Mouse (Mus musculus) lung, embryonic 15.5 days (tissue): Measurements from ENCODE around the gene 1700020D05Rik. TPM values are rescaled to one million over a fixed set of nuclear protein-coding genes. Genes with fewer than 3 reads are reported as not detected.
"Not testable (repeated sequence)": the region's sequence is repeated elsewhere in the genome, so short reads cannot be mapped to it uniquely, and the experiment has no call there.

Source experiments
- ATAC-seq: fragments of 200-750 bp; cut with Nextera tagmentation; 2 replicates; pipeline ENCODE4 v1.8.0; 2017; ENCODE audit warnings: moderate number of reproducible peaks, borderline replicate concordance; ENCODE audit not compliant: low FRiP score, low TSS enrichment; ENCODE audit errors: extremely low read depth
- H3K27ac ChIP-seq: fragments of 300-500 bp; sonication (generic); 2 replicates; pipeline ENCODE4 v1.5.1; 2015; ENCODE audit warnings: moderate library complexity, mild to moderate bottlenecking, inconsistent platforms
- H3K27me3 ChIP-seq: fragments of 300-500 bp; sonication (generic); 2 replicates; pipeline ENCODE4 v1.6.1; 2015; ENCODE audit warnings: inconsistent platforms
- H3K36me3 ChIP-seq: fragments of 300-500 bp; sonication (generic); 2 replicates; pipeline ENCODE4 v1.6.1; 2015; ENCODE audit warnings: inconsistent platforms
- H3K4me1 ChIP-seq: fragments of 300-500 bp; sonication (generic); 2 replicates; pipeline ENCODE4 v1.6.1; 2015; ENCODE audit warnings: inconsistent platforms
- H3K4me2 ChIP-seq: fragments of 300-500 bp; sonication (generic); 2 replicates; pipeline ENCODE4 v1.6.1; 2015; ENCODE audit warnings: inconsistent platforms, mild to moderate bottlenecking, moderate library complexity
- H3K4me3 ChIP-seq: fragments of 300-500 bp; sonication (generic); 2 replicates; pipeline ENCODE4 v1.5.1; 2015; ENCODE audit warnings: mild to moderate bottlenecking, inconsistent platforms
- H3K9ac ChIP-seq: fragments of 300-500 bp; sonication (generic); 2 replicates; pipeline ENCODE4 v1.6.1; 2015; ENCODE audit warnings: inconsistent platforms
- H3K9me3 ChIP-seq: fragments of 300-500 bp; sonication (generic); 2 replicates; pipeline ENCODE4 v1.6.1; 2016; ENCODE audit warnings: inconsistent platforms
- WGBS: fragments of 180-500 bp; shearing (Covaris S2); methylation state at CpG from one replicate; pipeline ENCODE4 v1.1.7; 2015; 5-methylcytosine and 5-hydroxymethylcytosine counted together
- polyA plus RNA-seq: library from polyadenylated mRNA; unstranded; fragments of >200 nt; fragmentation: Nextera tagmentation; extraction: Ambion mirVana; gene quantifications from 2 replicates; pipeline ENCODE4 v1.2.1, GENCODE M21; 2015

Gene 1700020D05Rik
- polyA plus RNA-seq, 1 experiment from 2014 or later = 0.20 TPM

- H3K9ac ChIP-seq = no peak overlapping the region
- no peak for ATAC-seq
- no peaks in the 10 kb centered on the region for H3K27me3 ChIP-seq
- H3K4me2 ChIP-seq = no peak overlapping the region
- H3K4me1 ChIP-seq = peaks cover 15% of the 10 kb centered on the region
- H3K27ac ChIP-seq = no peak overlapping the region
- no peaks in the 10 kb centered on the region for H3K9me3 ChIP-seq
- H3K36me3 ChIP-seq = no peaks in the 10 kb centered on the region
- no peak overlapping the region for H3K4me3 ChIP-seq
- 83% methylated on average over 7 of the region's 7 CpGs for WGBS
Measured at GRCm38 (mm10) chr19:5515840-5516777, 12.5 kb upstream of the 1700020D05Rik start.

GRCm38 (mm10) chr19:5513005-5513349 lies 9.4 kb upstream of the 1700020D05Rik start:
- Histone ChIP-seq H3K4me3 (no peak overlapping the region), H3K4me1 (peaks cover 29% of the 10 kb centered on the region), H3K9ac (no peak overlapping the region), H3K9me3 (no peaks in the 10 kb centered on the region), H3K27me3 (no peaks in the 10 kb centered on the region), H3K27ac (no peak overlapping the region), H3K4me2 (no peak overlapping the region), H3K36me3 (no peaks in the 10 kb centered on the region)
- no peak for ATAC-seq
- 84% methylated on average over 3 of the region's 3 CpGs for WGBS

- Histone ChIP-seq H3K4me3 (no peak overlapping the region), H3K9me3 (no peaks in the 10 kb centered on the region), H3K4me2 (peak overlapping the region; percentile 25), H3K27me3 (no peaks in the 10 kb centered on the region), H3K36me3 (no peaks in the 10 kb centered on the region), H3K9ac (no peak overlapping the region), H3K4me1 (peaks cover 29% of the 10 kb centered on the region), H3K27ac (no peak overlapping the region)
- 71% methylated on average over 12 of the region's 12 CpGs for WGBS
- no peak for ATAC-seq
Measured at GRCm38 (mm10) chr19:5512091-5513004, 8.8 kb upstream of the 1700020D05Rik start.

- Histone ChIP-seq H3K36me3 (no peaks in the 10 kb centered on the region), H3K27me3 (no peaks in the 10 kb centered on the region), H3K4me2 (peak overlapping the region; percentile 91), H3K9ac (peak overlapping the region; percentile 64), H3K27ac (peak overlapping the region; percentile 66), H3K4me3 (peak overlapping the region; percentile 57), H3K4me1 (peaks cover 29% of the 10 kb centered on the region), H3K9me3 (no peaks in the 10 kb centered on the region)
- ATAC-seq = no peak
- WGBS = 45% methylated on average over 15 of the region's 15 CpGs
Measured at GRCm38 (mm10) chr19:5511074-5511632, 7.6 kb upstream of the 1700020D05Rik start.

GRCm38 (mm10) chr19:5510031-5511026 lies 6.7 kb upstream of the 1700020D05Rik start, which contains the start of gene Snx32:
TSS of gene Snx32 (minus strand) at chr19:5510538.
- Histone ChIP-seq H3K9me3 (no peaks in the 10 kb centered on the region), H3K36me3 (no peaks in the 10 kb centered on the region), H3K4me2 (peak within 1 kb of the TSS; percentile 91), H3K4me1 (peaks cover 29% of the 10 kb centered on the region), H3K27ac (peak within 1 kb of the TSS; percentile 66), H3K4me3 (peak within 1 kb of the TSS; percentile 57), H3K27me3 (no peaks in the 10 kb centered on the region), H3K9ac (peak within 1 kb of the TSS; percentile 64)
- peak; percentile 98 for ATAC-seq
- WGBS = 3% methylated on average over 47 of the region's 47 CpGs

GRCm38 (mm10) chr19:5500330-5500875 lies 3.2 kb downstream of the 1700020D05Rik start:
- Histone ChIP-seq H3K36me3 (peaks cover 20% of the 10 kb centered on the region), H3K27me3 (no peaks in the 10 kb centered on the region), H3K9ac (no peak overlapping the region), H3K4me1 (no peaks in the 10 kb centered on the region), H3K4me2 (no peak overlapping the region), H3K9me3 (no peaks in the 10 kb centered on the region), H3K4me3 (no peak overlapping the region), H3K27ac (no peak overlapping the region)
- no peak for ATAC-seq
- WGBS = 78% methylated on average over 2 of the region's 2 CpGs

GRCm38 (mm10) chr19:5496052-5496370 lies 7.6 kb downstream of the 1700020D05Rik start:
- no peak overlapping the region for H3K9ac ChIP-seq
- H3K27ac ChIP-seq = no peak overlapping the region
- peaks cover 12% of the 10 kb centered on the region for H3K4me1 ChIP-seq
- no peak overlapping the region for H3K4me2 ChIP-seq
- H3K36me3 ChIP-seq = peaks cover 55% of the 10 kb centered on the region
- no peak for ATAC-seq
- H3K4me3 ChIP-seq = no peak overlapping the region
- H3K9me3 ChIP-seq = no peaks in the 10 kb centered on the region
- 82% methylated on average over 16 of the region's 16 CpGs for WGBS
- no peaks in the 10 kb centered on the region for H3K27me3 ChIP-seq

- Histone ChIP-seq H3K27me3 (no peaks in the 10 kb centered on the region), H3K27ac (no peak overlapping the region), H3K9me3 (no peaks in the 10 kb centered on the region), H3K4me1 (peaks cover 12% of the 10 kb centered on the region), H3K9ac (no peak overlapping the region), H3K36me3 (peaks cover 55% of the 10 kb centered on the region), H3K4me3 (no peak overlapping the region), H3K4me2 (no peak overlapping the region)
- WGBS = 70% methylated on average over 12 of the region's 12 CpGs
- no peak for ATAC-seq
Measured at GRCm38 (mm10) chr19:5495353-5496051, 8.1 kb downstream of the 1700020D05Rik start.

- ATAC-seq = no peak
- 81% methylated on average over 3 of the region's 3 CpGs for WGBS
- H3K27me3 ChIP-seq = no peaks in the 10 kb centered on the region
- H3K36me3 ChIP-seq = peaks cover 55% of the 10 kb centered on the region
- no peaks in the 10 kb centered on the region for H3K9me3 ChIP-seq
- H3K4me1 ChIP-seq = peaks cover 19% of the 10 kb centered on the region
- no peak overlapping the region for H3K9ac ChIP-seq
- H3K4me3 ChIP-seq = no peak overlapping the region
- no peak overlapping the region for H3K4me2 ChIP-seq
- no peak overlapping the region for H3K27ac ChIP-seq
Measured at GRCm38 (mm10) chr19:5494314-5494713, 9.3 kb downstream of the 1700020D05Rik start.

- H3K9me3 ChIP-seq, H3K4me3 ChIP-seq, H3K4me2 ChIP-seq, H3K27me3 ChIP-seq, ATAC-seq, H3K9ac ChIP-seq, H3K27ac ChIP-seq: not testable (repeated sequence)
- H3K4me1 ChIP-seq = peaks cover 26% of the 10 kb centered on the region
- H3K36me3 ChIP-seq = peaks cover 55% of the 10 kb centered on the region
- WGBS = 63% methylated on average over 9 of the region's 9 CpGs
Measured at GRCm38 (mm10) chr19:5493301-5493721, 10.3 kb downstream of the 1700020D05Rik start.
